Mouse (Mus musculus) neural tube, embryonic 15.5 days (tissue): ENCODE results near the gene Pafah1b1. TPM values are rescaled to one million over a fixed set of nuclear protein-coding genes. Genes with fewer than 3 reads are reported as not detected.

Experiments used
- ATAC-seq: fragments of 200-750 bp; cut with Nextera tagmentation; 2 replicates; pipeline ENCODE4 v1.8.0; 2017; ENCODE audit warnings: mild to moderate bottlenecking, moderate TSS enrichment, moderate library complexity; ENCODE audit not compliant: low FRiP score
- H3K27ac ChIP-seq: fragments of 300-500 bp; sonication (generic); replicated peaks from 2 replicates; pipeline ENCODE4 v1.5.1; 2015; ENCODE audit warnings: mild to moderate bottlenecking, inconsistent platforms
- H3K27me3 ChIP-seq: fragments of 300-500 bp; sonication (generic); replicated peaks from 2 replicates; pipeline ENCODE4 v1.6.1; 2015; ENCODE audit warnings: inconsistent platforms
- H3K36me3 ChIP-seq: fragments of 300-500 bp; sonication (generic); 2 replicates; pipeline ENCODE4 v1.6.1; 2015; ENCODE audit warnings: inconsistent platforms
- H3K4me1 ChIP-seq: fragments of 300-500 bp; sonication (generic); 2 replicates; pipeline ENCODE4 v1.6.1; 2015; ENCODE audit warnings: inconsistent platforms
- H3K4me2 ChIP-seq: fragments of 300-500 bp; sonication (generic); 2 replicates; pipeline ENCODE4 v1.6.1; 2015; ENCODE audit warnings: inconsistent platforms, mild to moderate bottlenecking, moderate library complexity
- H3K4me3 ChIP-seq: fragments of 300-500 bp; sonication (generic); replicated peaks from 2 replicates; pipeline ENCODE4 v1.5.1; 2015; ENCODE audit warnings: mild to moderate bottlenecking, inconsistent platforms
- H3K9ac ChIP-seq: fragments of 300-500 bp; sonication (generic); replicated peaks from 2 replicates; pipeline ENCODE4 v1.6.1; 2015; ENCODE audit warnings: mild to moderate bottlenecking, inconsistent platforms
- H3K9me3 ChIP-seq: fragments of 300-500 bp; sonication (generic); replicated peaks from 2 replicates; pipeline ENCODE4 v1.6.1; 2016; ENCODE audit warnings: inconsistent platforms
- WGBS: fragments of 180-500 bp; shearing (Covaris S2); methylation state at CpG from one replicate; pipeline ENCODE4 v1.1.7; 2015; ENCODE audit warnings: mixed read lengths; 5-methylcytosine and 5-hydroxymethylcytosine counted together
- polyA plus RNA-seq: library from polyadenylated mRNA; unstranded; fragments of >200 nt; fragmentation: Nextera tagmentation; extraction: Ambion mirVana; gene quantifications from 2 replicates; pipeline ENCODE4 v1.2.1, GENCODE M21; 2015

The Pafah1b1 gene
- polyA plus RNA-seq, 1 experiment from 2014 or later: 54.9 TPM

- H3K4me2 ChIP-seq: no peak overlapping the region
- no peak overlapping the region for H3K27ac ChIP-seq
- H3K9me3 ChIP-seq: no peaks in the 10 kb centered on the region
- peaks cover 62% of the 10 kb centered on the region for H3K36me3 ChIP-seq
- no peaks in the 10 kb centered on the region for H3K27me3 ChIP-seq
- H3K4me3 ChIP-seq: no peak overlapping the region
- H3K4me1 ChIP-seq: no peaks in the 10 kb centered on the region
- H3K9ac ChIP-seq: no peak overlapping the region
- ATAC-seq: no peak
Measured at GRCm38 (mm10) chr11:74670151-74670550, 54.3 kb downstream of the Pafah1b1 start.

- no peak overlapping the region for H3K27ac ChIP-seq
- ATAC-seq: no peak
- WGBS: 89% methylated on average over 2 of the region's 2 CpGs
Measured at GRCm38 (mm10) chr11:74668971-74669370, 55.5 kb downstream of the Pafah1b1 start.

GRCm38 (mm10) chr11:74668466-74668865 is 56.0 kb downstream of the Pafah1b1 start:
- Histone ChIP-seq H3K27ac (no peak overlapping the region), H3K4me2 (no peak overlapping the region), H3K4me1 (no peaks in the 10 kb centered on the region), H3K36me3 (peaks cover 70% of the 10 kb centered on the region), H3K9ac (no peak overlapping the region), H3K9me3 (no peaks in the 10 kb centered on the region), H3K4me3 (no peak overlapping the region), H3K27me3 (no peaks in the 10 kb centered on the region)
- WGBS: 96% methylated on average over 5 of the region's 5 CpGs
- ATAC-seq: no peak

More at GRCm38 (mm10) chr11:74668971-74669370, 55.5 kb downstream of the Pafah1b1 start:
- Histone ChIP-seq H3K9ac (no peak overlapping the region), H3K27me3 (no peaks in the 10 kb centered on the region), H3K4me2 (no peak overlapping the region), H3K4me3 (no peak overlapping the region), H3K36me3 (peaks cover 68% of the 10 kb centered on the region), H3K4me1 (no peaks in the 10 kb centered on the region), H3K9me3 (no peaks in the 10 kb centered on the region)

- Histone ChIP-seq H3K9ac (no peak overlapping the region), H3K36me3 (peaks cover 73% of the 10 kb centered on the region), H3K4me3 (no peak overlapping the region), H3K27me3 (no peaks in the 10 kb centered on the region), H3K9me3 (no peaks in the 10 kb centered on the region), H3K4me2 (no peak overlapping the region), H3K27ac (no peak overlapping the region), H3K4me1 (no peaks in the 10 kb centered on the region)
- no peak for ATAC-seq
- WGBS: 96% methylated on average over 13 of the region's 13 CpGs
Measured at GRCm38 (mm10) chr11:74667582-74668010, 56.9 kb downstream of the Pafah1b1 start.

GRCm38 (mm10) chr11:74666776-74667581 is 57.5 kb downstream of the Pafah1b1 start:
- H3K27me3 ChIP-seq: no peaks in the 10 kb centered on the region
- 95% methylated on average over 14 of the region's 14 CpGs for WGBS
- H3K4me2 ChIP-seq: no peak overlapping the region
- H3K9ac ChIP-seq: no peak overlapping the region
- no peak overlapping the region for H3K27ac ChIP-seq
- no peak overlapping the region for H3K4me3 ChIP-seq
- no peak for ATAC-seq
- no peaks in the 10 kb centered on the region for H3K4me1 ChIP-seq
- peaks cover 79% of the 10 kb centered on the region for H3K36me3 ChIP-seq
- H3K9me3 ChIP-seq: no peaks in the 10 kb centered on the region

GRCm38 (mm10) chr11:74666284-74666652 is 58.2 kb downstream of the Pafah1b1 start:
- Histone ChIP-seq H3K4me2 (no peak overlapping the region), H3K9ac (no peak overlapping the region), H3K27me3 (no peaks in the 10 kb centered on the region), H3K4me3 (no peak overlapping the region), H3K36me3 (peaks cover 86% of the 10 kb centered on the region), H3K4me1 (no peaks in the 10 kb centered on the region), H3K9me3 (no peaks in the 10 kb centered on the region), H3K27ac (no peak overlapping the region)
- ATAC-seq: no peak
- 94% methylated on average over 5 of the region's 5 CpGs for WGBS

GRCm38 (mm10) chr11:74665631-74666283 is 58.7 kb downstream of the Pafah1b1 start:
- no peak for ATAC-seq
- Histone ChIP-seq H3K4me1 (no peaks in the 10 kb centered on the region), H3K9ac (no peak overlapping the region), H3K9me3 (no peaks in the 10 kb centered on the region), H3K36me3 (peaks cover 91% of the 10 kb centered on the region), H3K27ac (no peak overlapping the region), H3K4me3 (no peak overlapping the region), H3K27me3 (no peaks in the 10 kb centered on the region), H3K4me2 (no peak overlapping the region)
- 98% methylated on average over 17 of the region's 17 CpGs for whole genome bisulfite sequencing

- WGBS: 97% methylated on average over 8 of the region's 8 CpGs
- H3K36me3 ChIP-seq: peaks cover 98% of the 10 kb centered on the region
- H3K9ac ChIP-seq: no peak overlapping the region
- H3K4me1 ChIP-seq: no peaks in the 10 kb centered on the region
- no peaks in the 10 kb centered on the region for H3K9me3 ChIP-seq
- no peak overlapping the region for H3K4me2 ChIP-seq
- H3K4me3 ChIP-seq: no peak overlapping the region
- ATAC-seq: no peak
- no peaks in the 10 kb centered on the region for H3K27me3 ChIP-seq
- no peak overlapping the region for H3K27ac ChIP-seq
Measured at GRCm38 (mm10) chr11:74664906-74665305, 59.6 kb downstream of the Pafah1b1 start.

GRCm38 (mm10) chr11:74664279-74664678 is 60.2 kb downstream of the Pafah1b1 start:
- no peak overlapping the region for H3K9ac ChIP-seq
- peaks cover 98% of the 10 kb centered on the region for H3K36me3 ChIP-seq
- H3K9me3 ChIP-seq: no peaks in the 10 kb centered on the region
- ATAC-seq: no peak
- H3K4me3 ChIP-seq: no peak overlapping the region
- H3K4me2 ChIP-seq: no peak overlapping the region
- H3K4me1 ChIP-seq: no peaks in the 10 kb centered on the region
- no peaks in the 10 kb centered on the region for H3K27me3 ChIP-seq
- 95% methylated on average over 3 of the region's 3 CpGs for WGBS
- H3K27ac ChIP-seq: no peak overlapping the region

- H3K36me3 ChIP-seq: peaks cover 99% of the 10 kb centered on the region
- no peak overlapping the region for H3K4me3 ChIP-seq
- WGBS: 90% methylated on average over 6 of the region's 6 CpGs
- H3K4me2 ChIP-seq: no peak overlapping the region
- H3K9me3 ChIP-seq: no peaks in the 10 kb centered on the region
- no peak overlapping the region for H3K27ac ChIP-seq
- no peak for ATAC-seq
- H3K4me1 ChIP-seq: no peaks in the 10 kb centered on the region
- no peak overlapping the region for H3K9ac ChIP-seq
- H3K27me3 ChIP-seq: no peaks in the 10 kb centered on the region
Measured at GRCm38 (mm10) chr11:74662221-74662620, 62.2 kb downstream of the Pafah1b1 start.

- H3K4me2 ChIP-seq: no peak overlapping the region
- H3K27me3 ChIP-seq: no peaks in the 10 kb centered on the region
- H3K9ac ChIP-seq: no peak overlapping the region
- no peak overlapping the region for H3K4me3 ChIP-seq
- H3K4me1 ChIP-seq: no peaks in the 10 kb centered on the region
- no peaks in the 10 kb centered on the region for H3K9me3 ChIP-seq
- ATAC-seq: no peak
- no peak overlapping the region for H3K27ac ChIP-seq
- WGBS: 94% methylated on average over 19 of the region's 19 CpGs
- H3K36me3 ChIP-seq: peaks cover 99% of the 10 kb centered on the region
Measured at GRCm38 (mm10) chr11:74661641-74662040, 62.8 kb downstream of the Pafah1b1 start.

- ATAC-seq: no peak
- no peaks in the 10 kb centered on the region for H3K9me3 ChIP-seq
- H3K9ac ChIP-seq: no peak overlapping the region
- no peaks in the 10 kb centered on the region for H3K27me3 ChIP-seq
- peaks cover 87% of the 10 kb centered on the region for H3K36me3 ChIP-seq
- H3K4me1 ChIP-seq: no peaks in the 10 kb centered on the region
- H3K4me3 ChIP-seq: no peak overlapping the region
- H3K4me2 ChIP-seq: no peak overlapping the region
- H3K27ac ChIP-seq: no peak overlapping the region
- WGBS: 98% methylated on average over 13 of the region's 13 CpGs
Measured at GRCm38 (mm10) chr11:74660336-74660735, 64.1 kb downstream of the Pafah1b1 start.
